Mouse (Mus musculus) bone marrow, adult 2 months (tissue): ENCODE measurements around the gene Fbxo36.

ENCODE experiments used
- CTCF ChIP-seq: fragments of 200-500 bp; IDR thresholded peaks from 2 replicates; pipeline ENCODE4 v1.5.1; 2011; ENCODE audit warnings: low read length, control low read depth; ENCODE audit not compliant: control insufficient read depth, insufficient read depth
- POLR2A ChIP-seq: fragments of 200-500 bp; IDR thresholded peaks from 2 replicates; pipeline ENCODE4 v1.6.1; 2011; ENCODE audit warnings: low read depth, mild to moderate bottlenecking, control low read depth, low read length, borderline replicate concordance; ENCODE audit not compliant: control insufficient read depth

DNA sequence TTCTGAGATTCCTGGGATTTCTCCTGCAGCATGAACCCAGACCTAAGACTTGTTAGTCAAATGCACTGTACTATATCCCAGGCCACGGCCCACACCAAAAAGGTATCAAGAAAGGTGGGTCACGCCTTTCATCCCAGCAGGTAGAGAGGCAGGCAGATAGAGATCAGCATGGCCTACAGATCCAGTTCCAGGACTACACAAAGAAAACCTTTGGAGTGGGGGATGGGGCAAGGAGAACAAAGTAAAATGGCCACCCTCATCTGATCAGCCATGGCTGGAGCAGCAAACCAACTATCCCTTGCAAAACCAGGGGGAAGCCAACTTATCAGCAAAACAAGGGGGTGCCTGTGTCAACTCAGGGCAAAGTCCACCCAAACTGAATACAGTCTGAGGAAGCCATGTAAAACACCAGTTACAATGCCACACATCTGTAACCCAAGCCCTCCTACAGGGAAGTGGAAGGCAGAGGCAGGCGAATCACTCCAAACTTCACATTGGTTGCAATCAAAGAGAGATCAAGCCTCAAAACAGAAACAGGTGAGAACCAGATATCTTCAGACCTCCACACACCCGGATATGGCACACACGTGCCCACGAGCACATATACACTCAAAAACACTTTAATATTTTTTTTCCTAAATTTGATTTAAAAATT lies 9.3 kb downstream of the Fbxo36 start:
- TF ChIP-seq CTCF (no peak), POLR2A (no peak)
